14 mouse cellular contexts compared by ENCODE assay signal in genomic region chr1:77947894-77948293, GRCm38 (mm10).
"Had no signal": no experiment of that assay in that cellular context is flagged by ENCODE, and none has a peak within 500 bp of the region (broad histone marks: within the 10 kb centered on the region; RNA-seq: fewer than 3 reads in every experiment).

No protein-coding gene starts in this region.

- H3K9ac ChIP-seq: limb, embryonic 13.5 days; liver, embryonic 14.5 days; midbrain, embryonic 13.5 days; neural tube, embryonic 13.5 days had no signal

- H3K27ac ChIP-seq: kidney, postnatal 0 days; layer of hippocampus, adult 2 months; limb, embryonic 13.5 days; liver, embryonic 14.5 days; midbrain, embryonic 13.5 days; neural tube, embryonic 13.5 days had no signal

- H3K36me3 ChIP-seq: limb, embryonic 13.5 days; midbrain, embryonic 13.5 days; neural tube, embryonic 13.5 days had no signal

- H3K4me2 ChIP-seq: limb, embryonic 13.5 days; midbrain, embryonic 13.5 days; neural tube, embryonic 13.5 days had no signal

- H3K4me3 ChIP-seq: layer of hippocampus, adult 2 months; limb, embryonic 13.5 days; midbrain, embryonic 13.5 days; neural tube, embryonic 13.5 days had no signal

- DNase-seq: kidney, postnatal 4 days; lung, adult 18-20 months; lung, postnatal 36 days; retina, postnatal 1 day; right cerebral cortex, postnatal 4 days; spleen, adult 18-20 months; thymus, adult 2 months; thymus, postnatal 25 days had no signal

- H3K9me3 ChIP-seq: limb, embryonic 13.5 days; midbrain, embryonic 13.5 days; neural tube, embryonic 13.5 days had no signal

- ATAC-seq: midbrain, embryonic 13.5 days had no signal
